In the genomic region with DNA sequence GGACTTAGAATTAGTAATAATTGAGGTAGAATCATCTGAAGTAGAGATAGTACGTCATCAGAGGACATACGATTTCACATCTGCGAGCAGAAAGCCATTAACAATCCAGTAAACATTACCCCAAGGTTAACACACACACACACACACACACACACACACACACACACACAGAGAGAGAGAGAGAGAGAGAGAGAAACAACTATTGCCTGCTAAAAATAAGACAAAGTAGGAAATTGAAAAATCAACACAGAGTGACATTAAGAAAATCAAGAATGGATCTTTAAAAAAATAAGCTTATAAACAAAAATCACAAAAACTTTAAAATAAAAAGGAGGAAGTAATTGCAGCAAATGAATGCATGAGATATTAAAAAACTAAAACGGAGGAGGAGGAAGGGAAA, we compare ENCODE assay signal across 33 mouse cellular contexts. TPM values are rescaled to one million over a fixed set of nuclear protein-coding genes. Genes with fewer than 3 reads are reported as not detected.
"Had no signal": no experiment of that assay in that cellular context is flagged by ENCODE, and none has a peak within 500 bp of the region (broad histone marks: within the 10 kb centered on the region; RNA-seq: fewer than 3 reads in every experiment).

No protein-coding gene starts in this region.

- H3K4me2 ChIP-seq: limb, embryonic 12.5 days; limb, embryonic 13.5 days; limb, embryonic 15.5 days; liver, embryonic 11.5 days; liver, embryonic 12.5 days; liver, embryonic 13.5 days; liver, embryonic 15.5 days; lung, embryonic 14.5 days; lung, embryonic 15.5 days; midbrain, embryonic 11.5 days; midbrain, embryonic 12.5 days; midbrain, embryonic 13.5 days; midbrain, embryonic 15.5 days; neural tube, embryonic 12.5 days had no signal

- H3K4me1 ChIP-seq: limb, embryonic 10.5 days; limb, embryonic 12.5 days; limb, embryonic 13.5 days; limb, embryonic 15.5 days; lung, embryonic 15.5 days had no signal

- H3K27ac ChIP-seq: limb, embryonic 10.5 days; limb, embryonic 12.5 days; limb, embryonic 13.5 days; limb, embryonic 15.5 days; liver, embryonic 12.5 days; liver, embryonic 13.5 days; liver, embryonic 14.5 days; liver, embryonic 15.5 days; lung, embryonic 15.5 days; macrophage; midbrain, embryonic 10.5 days; midbrain, embryonic 12.5 days; midbrain, embryonic 15.5 days; neural tube, embryonic 12.5 days had no signal

- DNase-seq: left cerebral cortex, postnatal 4 days; liver; liver, embryonic 13.5 days; liver, postnatal 0 days; lung, adult 18-20 months; lung, adult 2 months; lung, embryonic 14.5 days; lung, postnatal 10 days; lung, postnatal 14 days; lung, postnatal 36 days; lung, postnatal 4 days; midbrain, embryonic 14.5 days had no signal

- H3K4me3 ChIP-seq: limb, embryonic 10.5 days; limb, embryonic 12.5 days; limb, embryonic 13.5 days; limb, embryonic 15.5 days; liver, embryonic 12.5 days; liver, embryonic 13.5 days; liver, embryonic 15.5 days; lung, embryonic 15.5 days; megakaryocyte, embryonic 14.5 days; midbrain, embryonic 10.5 days; midbrain, embryonic 12.5 days; midbrain, embryonic 13.5 days; midbrain, embryonic 15.5 days; myocyte; neural tube, embryonic 12.5 days had no signal

- H3K9me3 ChIP-seq: limb, embryonic 10.5 days; limb, embryonic 12.5 days; limb, embryonic 13.5 days; limb, embryonic 15.5 days; liver, embryonic 12.5 days; liver, embryonic 13.5 days; liver, embryonic 15.5 days; lung, embryonic 15.5 days; megakaryocyte, embryonic 14.5 days; midbrain, embryonic 10.5 days; midbrain, embryonic 12.5 days; midbrain, embryonic 13.5 days; midbrain, embryonic 15.5 days; neural tube, embryonic 12.5 days had no signal

- H3K27me3 ChIP-seq: limb, embryonic 12.5 days; limb, embryonic 13.5 days; limb, embryonic 15.5 days; liver, embryonic 12.5 days; liver, embryonic 13.5 days; liver, embryonic 15.5 days; lung, embryonic 15.5 days; megakaryocyte, embryonic 14.5 days; midbrain, embryonic 13.5 days; midbrain, embryonic 15.5 days; neural tube, embryonic 12.5 days had no signal

- ATAC-seq: liver, embryonic 12.5 days; liver, postnatal 0 days; lung, postnatal 0 days; midbrain, embryonic 13.5 days; midbrain, embryonic 15.5 days; midbrain, embryonic 16.5 days had no signal

- H3K9ac ChIP-seq: limb, embryonic 12.5 days; limb, embryonic 13.5 days; limb, embryonic 15.5 days; liver, embryonic 12.5 days; liver, embryonic 13.5 days; liver, embryonic 14.5 days; liver, embryonic 15.5 days; liver, postnatal 0 days; lung, embryonic 14.5 days; lung, embryonic 15.5 days; midbrain, embryonic 12.5 days; midbrain, embryonic 13.5 days; midbrain, embryonic 15.5 days; neural tube, embryonic 12.5 days had no signal

- H3K36me3 ChIP-seq: limb, embryonic 15.5 days; lung, embryonic 15.5 days; midbrain, embryonic 12.5 days; midbrain, embryonic 15.5 days; neural tube, embryonic 12.5 days had no signal

RNA-seq across cellular contexts. Expression of a gene that starts 6.4 kb away (rescaled TPM):
- total RNA-seq: monocyte, adult 5-6 weeks had no signal
